Mouse (Mus musculus): ENCODE results near the gene Tmc6. TPM values are rescaled to one million over a fixed set of nuclear protein-coding genes. Genes with fewer than 3 reads are reported as not detected.
A peak's percentile ranks its signal among the peaks of the same experiment; 100 is the strongest.

The Tmc6 gene
- total and polyA plus RNA-seq, 2 experiments: 5.3 to 11.8 TPM

GRCm38 (mm10) chr11:117780582-117781111 lies 1.4 kb downstream of the Tmc6 start:
- TF ChIP-seq POLR2A (IDR thresholded peaks at IDR 0.05; ENCODE audit: extremely low read depth, insufficient read depth, low read length) (no peak), CTCF (IDR thresholded peaks at IDR 0.05; ENCODE audit: low read depth, low read length) (no peak)
- WGBS: 0% methylated on average over 19 of the region's 19 CpGs
- peak; percentile 90 for DNase-seq (ENCODE audit: extremely low read depth, low read depth, low spot score)
- Histone ChIP-seq H3K4me1 (ENCODE audit: control insufficient read depth, insufficient read depth, low read length) (peaks cover 4% of the 10 kb centered on the region; the same call in 1 of the 2 replicates), H3K79me2 (ENCODE audit: control insufficient read depth, insufficient read depth, low read length) (no peaks in the 10 kb centered on the region), H3K27ac (replicated peaks; ENCODE audit: insufficient read depth, low read depth, low read length) (peak overlapping the region; percentile 59), H3K9ac (ENCODE audit: low read depth, low read length) (peak overlapping the region; percentile 49), H3K27me3 (ENCODE audit: control insufficient read depth, insufficient read depth, low read length) (no peaks in the 10 kb centered on the region), H3K4me3 (ENCODE audit: insufficient read depth, low read depth, low read length) (peak overlapping the region; percentile 62), H3K36me3 (ENCODE audit: control insufficient read depth, insufficient read depth, low read length) (no peaks in the 10 kb centered on the region)

- H3K4me1 ChIP-seq (ENCODE audit: control insufficient read depth, insufficient read depth, low read length): peaks cover 4% of the 10 kb centered on the region; the same call in 1 of the 2 replicates
- peak overlapping the region; percentile 59 for H3K27ac ChIP-seq (replicated peaks; ENCODE audit: insufficient read depth, low read depth, low read length)
- TF ChIP-seq POLR2A (IDR thresholded peaks at IDR 0.05; ENCODE audit: extremely low read depth, insufficient read depth, low read length): no peak
- TF ChIP-seq CTCF (IDR thresholded peaks at IDR 0.05; ENCODE audit: low read depth, low read length): no peak
- H3K79me2 ChIP-seq (ENCODE audit: control insufficient read depth, insufficient read depth, low read length): no peaks in the 10 kb centered on the region
- H3K27me3 ChIP-seq (ENCODE audit: control insufficient read depth, insufficient read depth, low read length): no peaks in the 10 kb centered on the region
- no peaks in the 10 kb centered on the region for H3K36me3 ChIP-seq (ENCODE audit: control insufficient read depth, insufficient read depth, low read length)
- WGBS: under 1% methylated on average over 17 of the region's 17 CpGs
- no peak for DNase-seq (ENCODE audit: extremely low read depth, low read depth, low spot score)
- peak overlapping the region; percentile 49 for H3K9ac ChIP-seq (ENCODE audit: low read depth, low read length)
- peak overlapping the region; percentile 62 for H3K4me3 ChIP-seq (ENCODE audit: insufficient read depth, low read depth, low read length)
Measured at GRCm38 (mm10) chr11:117780199-117780515, 1.8 kb downstream of the Tmc6 start.

GRCm38 (mm10) chr11:117779434-117780198 lies 2.4 kb downstream of the Tmc6 start:
- TF ChIP-seq POLR2A (IDR thresholded peaks at IDR 0.05; ENCODE audit: extremely low read depth, insufficient read depth, low read length): 0 out of 2 replicates have a peak, but pooled peaks have one; percentile 12
- no peak for TF ChIP-seq CTCF (IDR thresholded peaks at IDR 0.05; ENCODE audit: low read depth, low read length)
- peaks cover 4% of the 10 kb centered on the region; the same call in 1 of the 2 replicates for H3K4me1 ChIP-seq (ENCODE audit: control insufficient read depth, insufficient read depth, low read length)
- peak overlapping the region; percentile 49 for H3K9ac ChIP-seq (ENCODE audit: low read depth, low read length)
- 4% methylated on average over 38 of the region's 38 CpGs for WGBS
- peak; percentile 78 for DNase-seq (ENCODE audit: extremely low read depth, low read depth, low spot score)
- no peaks in the 10 kb centered on the region for H3K27me3 ChIP-seq (ENCODE audit: control insufficient read depth, insufficient read depth, low read length)
- peak overlapping the region; percentile 59 for H3K27ac ChIP-seq (replicated peaks; ENCODE audit: insufficient read depth, low read depth, low read length)
- no peaks in the 10 kb centered on the region for H3K36me3 ChIP-seq (ENCODE audit: control insufficient read depth, insufficient read depth, low read length)
- no peaks in the 10 kb centered on the region for H3K79me2 ChIP-seq (ENCODE audit: control insufficient read depth, insufficient read depth, low read length)
- H3K4me3 ChIP-seq (ENCODE audit: insufficient read depth, low read depth, low read length): peak overlapping the region; percentile 62

GRCm38 (mm10) chr11:117778851-117779433 lies 3.1 kb downstream of the Tmc6 start:
- Histone ChIP-seq H3K79me2 (ENCODE audit: control insufficient read depth, insufficient read depth, low read length) (no peaks in the 10 kb centered on the region), H3K4me3 (ENCODE audit: insufficient read depth, low read depth, low read length) (peak overlapping the region; percentile 26; the same call in 1 of the 2 replicates), H3K36me3 (ENCODE audit: control insufficient read depth, insufficient read depth, low read length) (no peaks in the 10 kb centered on the region), H3K4me1 (ENCODE audit: control insufficient read depth, insufficient read depth, low read length) (peaks cover 4% of the 10 kb centered on the region; the same call in 1 of the 2 replicates), H3K27ac (replicated peaks; ENCODE audit: insufficient read depth, low read depth, low read length) (peak overlapping the region; percentile 59), H3K27me3 (ENCODE audit: control insufficient read depth, insufficient read depth, low read length) (no peaks in the 10 kb centered on the region), H3K9ac (ENCODE audit: low read depth, low read length) (peak overlapping the region; percentile 18; the same call in 1 of the 2 replicates)
- TF ChIP-seq POLR2A (IDR thresholded peaks at IDR 0.05; ENCODE audit: extremely low read depth, insufficient read depth, low read length) (0 out of 2 replicates have a peak, but pooled peaks have one; percentile 3), CTCF (IDR thresholded peaks at IDR 0.05; ENCODE audit: low read depth, low read length) (no peak)
- no peak for DNase-seq (ENCODE audit: extremely low read depth, low read depth, low spot score)
- 62% methylated on average over 12 of the region's 12 CpGs for WGBS

GRCm38 (mm10) chr11:117778031-117778430 lies 4.0 kb downstream of the Tmc6 start:
- Histone ChIP-seq H3K27ac (replicated peaks; ENCODE audit: insufficient read depth, low read depth, low read length) (no peak overlapping the region), H3K9ac (ENCODE audit: low read depth, low read length) (no peak overlapping the region), H3K27me3 (ENCODE audit: control insufficient read depth, insufficient read depth, low read length) (no peaks in the 10 kb centered on the region), H3K4me1 (ENCODE audit: control insufficient read depth, insufficient read depth, low read length) (peaks cover 4% of the 10 kb centered on the region; the same call in 1 of the 2 replicates), H3K79me2 (ENCODE audit: control insufficient read depth, insufficient read depth, low read length) (no peaks in the 10 kb centered on the region), H3K36me3 (ENCODE audit: control insufficient read depth, insufficient read depth, low read length) (no peaks in the 10 kb centered on the region), H3K4me3 (ENCODE audit: insufficient read depth, low read depth, low read length) (no peak overlapping the region)
- DNase-seq (ENCODE audit: extremely low read depth, low read depth, low spot score): peak; percentile 67
- no peak for TF ChIP-seq CTCF (IDR thresholded peaks at IDR 0.05; ENCODE audit: low read depth, low read length)
- no peak for TF ChIP-seq POLR2A (IDR thresholded peaks at IDR 0.05; ENCODE audit: extremely low read depth, insufficient read depth, low read length)
- WGBS: 81% methylated on average over 11 of the region's 11 CpGs
